Mouse (Mus musculus) limb, embryonic 10.5 days (tissue): ENCODE measurements around the gene Mtif2. TPM values are rescaled to one million over a fixed set of nuclear protein-coding genes. Genes with fewer than 3 reads are reported as not detected.

Source experiments
- DNase-seq: peaks from one replicate; pipeline ENCODE4 v3.0.0-alpha.2; 2017; ENCODE audit warnings: low spot score
- H3K27ac ChIP-seq: fragments of 300-500 bp; sonication (generic); 2 replicates; pipeline ENCODE4 v1.5.1; 2016; ENCODE audit warnings: mild to moderate bottlenecking
- H3K27me3 ChIP-seq: fragments of 300-500 bp; sonication (generic); 2 replicates; pipeline ENCODE4 v1.6.1; 2016; ENCODE audit warnings: low read depth, mild to moderate bottlenecking; ENCODE audit not compliant: poor library complexity, severe bottlenecking
- H3K36me3 ChIP-seq: fragments of 300-500 bp; sonication (generic); 2 replicates; pipeline ENCODE4 v1.6.1; 2016; ENCODE audit warnings: mild to moderate bottlenecking, moderate library complexity
- H3K4me1 ChIP-seq: fragments of 300-500 bp; sonication (generic); 2 replicates; pipeline ENCODE4 v1.6.1; 2016
- H3K4me3 ChIP-seq: fragments of 300-500 bp; sonication (generic); 2 replicates; pipeline ENCODE4 v1.5.1; 2016; ENCODE audit warnings: mild to moderate bottlenecking, moderate library complexity
- H3K9me3 ChIP-seq: fragments of 300-500 bp; sonication (generic); replicated peaks from 2 replicates; pipeline ENCODE4 v1.6.1; 2016; ENCODE audit warnings: mild to moderate bottlenecking
- polyA plus RNA-seq: library from polyadenylated mRNA; unstranded; fragments of >200 nt; fragmentation: Nextera tagmentation; extraction: Ambion mirVana; gene quantifications from 2 replicates; pipeline ENCODE4 v1.2.1, GENCODE M21; 2016

Mtif2 gene
- polyA plus RNA-seq, 1 experiment from 2014 or later: 45.2 TPM

GRCm38 (mm10) chr11:29579610-29580009, 53.4 kb downstream of the Mtif2 start:
- H3K4me1 ChIP-seq: no peaks in the 10 kb centered on the region
- DNase-seq: no peak
- H3K27ac ChIP-seq: no peak overlapping the region
- no peak overlapping the region for H3K4me3 ChIP-seq
- H3K9me3 ChIP-seq: no peaks in the 10 kb centered on the region
- no peaks in the 10 kb centered on the region for H3K36me3 ChIP-seq
- H3K27me3 ChIP-seq: no peaks in the 10 kb centered on the region

Other genes starting within 250 kb of the Mtif2 start
- gene Ccdc88a, start 152.8 kb upstream of the Mtif2 start, polyA plus RNA-seq: 29.4 and 36.4 TPM in 2 replicates
- gene Prorsd1, start 11.4 kb upstream of the Mtif2 start, polyA plus RNA-seq: 19.2 and 19.8 TPM in 2 replicates
- 0.18 TPM in 1 of 2 replicates, not detected in the other for gene Clhc1, start 21.5 kb downstream of the Mtif2 start, polyA plus RNA-seq
- gene Rps27a, start 21.7 kb downstream of the Mtif2 start, polyA plus RNA-seq: 1,063 and 1,282 TPM in 2 replicates
- 53.6 and 64.7 TPM in 2 replicates for gene Rtn4, start 166.5 kb downstream of the Mtif2 start, polyA plus RNA-seq